Mouse (Mus musculus): ENCODE data around the gene Zfp219.

- TF ChIP-seq CTCF (IDR thresholded peaks at IDR 0.05; ENCODE audit: insufficient read depth, low read length), result no peak
- no peak for TF ChIP-seq POLR2A (IDR thresholded peaks at IDR 0.05; ENCODE audit: borderline replicate concordance, extremely low read depth, low read depth, low read length)
These were observed 23.1 kb downstream of the Zfp219 start for GRCm38 (mm10) chr14:51997483-51997882.
